Mouse (Mus musculus) skeletal muscle tissue, adult 2 months (tissue): ENCODE measurements around the gene Nrxn1.
"Not testable (repeated sequence)": the region's sequence is repeated elsewhere in the genome, so short reads cannot be mapped to it uniquely, and the experiment has no call there.

Experiments used
- DNase-seq: peaks from one replicate; pipeline ENCODE4 v3.0.0-alpha.2; 2012; ENCODE audit warnings: low read depth, low spot score

The Nrxn1 gene

DNA sequence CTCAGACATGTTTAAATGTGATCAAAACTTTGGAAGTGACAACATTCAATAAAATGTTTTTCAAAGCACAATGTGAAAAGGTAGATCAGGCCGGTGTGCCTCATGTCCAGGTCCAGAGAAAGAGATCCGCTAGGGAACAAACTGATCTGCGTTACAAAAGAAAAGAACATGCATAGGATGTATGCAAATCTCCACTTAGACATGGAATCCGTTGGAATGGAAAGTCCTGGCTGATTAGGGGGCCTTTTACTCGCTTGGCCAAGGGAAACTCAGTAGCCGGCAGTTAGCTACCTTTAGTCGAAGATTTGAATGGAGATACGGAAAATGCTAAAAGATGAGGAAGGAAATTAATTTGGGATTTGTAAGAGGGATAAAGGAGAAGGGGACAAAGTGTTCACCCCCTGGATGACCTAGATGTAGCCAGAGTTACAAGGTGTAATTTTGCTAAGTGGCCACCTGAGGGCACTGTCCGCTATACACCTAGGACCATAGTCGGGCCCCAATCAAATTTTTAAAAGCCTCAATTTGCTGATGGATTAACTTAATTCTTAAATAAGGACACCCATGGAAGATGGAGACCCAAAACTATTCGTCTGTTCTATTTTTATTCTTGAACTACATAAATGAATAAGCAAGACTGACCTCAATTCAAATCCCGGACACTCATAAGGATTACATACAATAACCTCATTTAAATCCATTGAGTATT lies 508.9 kb downstream of the Nrxn1 start:
- DNase-seq: no peak

DNA sequence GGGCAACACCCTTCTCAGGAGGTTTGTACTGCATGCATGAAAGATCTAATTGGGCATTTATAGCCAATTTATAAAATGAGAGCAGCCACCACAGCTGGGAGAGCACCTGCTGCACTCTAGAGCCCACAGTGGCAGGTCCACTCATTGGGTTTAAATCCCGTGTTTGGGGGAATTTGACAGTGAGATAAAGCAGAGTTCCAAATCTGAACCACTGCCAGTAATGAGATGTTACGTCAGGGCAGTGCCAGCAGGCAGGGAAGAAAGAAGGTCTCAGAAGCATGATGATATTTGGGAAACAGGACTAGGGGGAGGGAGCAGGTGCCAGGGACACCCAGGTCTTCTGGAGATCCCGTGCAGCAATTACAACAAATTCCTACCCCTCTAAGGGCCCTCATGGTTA lies 509.7 kb downstream of the Nrxn1 start:
- no peak for DNase-seq

DNA sequence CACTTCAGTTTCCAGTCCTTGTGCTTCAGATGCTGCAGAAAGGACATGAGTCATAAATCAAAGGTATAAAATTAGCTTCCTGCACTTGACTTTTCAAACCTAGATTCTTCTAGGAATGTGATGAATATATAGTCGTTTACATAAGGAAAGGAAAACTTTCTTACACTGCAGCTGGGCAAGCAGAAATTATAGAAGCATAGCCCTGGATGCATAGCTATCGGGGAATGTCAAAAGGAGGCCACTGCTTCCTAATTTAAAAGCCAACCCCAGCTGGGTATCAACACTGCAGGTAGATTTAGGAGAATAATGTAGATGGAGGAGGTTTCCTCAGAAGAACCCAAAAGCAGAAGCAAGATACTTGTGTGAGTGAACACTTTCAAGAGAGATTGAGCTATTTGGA lies 523.0 kb downstream of the Nrxn1 start:
- no peak for DNase-seq

DNA sequence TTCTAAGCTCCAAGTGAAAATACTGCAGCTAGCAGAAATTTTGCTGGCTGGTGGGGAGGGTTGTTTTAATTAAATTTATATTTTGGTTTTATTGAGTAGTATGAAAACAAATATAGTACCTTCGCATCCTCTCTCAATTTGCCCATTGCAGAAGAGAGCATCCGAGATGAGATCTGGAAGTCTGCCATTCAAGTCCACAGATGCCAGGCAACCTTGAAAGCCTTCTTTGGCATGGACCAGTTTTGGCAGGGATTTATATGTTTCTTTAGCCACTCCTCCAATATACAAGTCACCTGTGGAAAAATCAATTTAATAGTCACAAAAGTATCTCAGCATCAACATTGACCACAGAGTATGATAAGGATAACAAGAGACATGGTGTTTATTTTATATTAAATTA lies 527.7 kb downstream of the Nrxn1 start:
- no peak for DNase-seq

DNA sequence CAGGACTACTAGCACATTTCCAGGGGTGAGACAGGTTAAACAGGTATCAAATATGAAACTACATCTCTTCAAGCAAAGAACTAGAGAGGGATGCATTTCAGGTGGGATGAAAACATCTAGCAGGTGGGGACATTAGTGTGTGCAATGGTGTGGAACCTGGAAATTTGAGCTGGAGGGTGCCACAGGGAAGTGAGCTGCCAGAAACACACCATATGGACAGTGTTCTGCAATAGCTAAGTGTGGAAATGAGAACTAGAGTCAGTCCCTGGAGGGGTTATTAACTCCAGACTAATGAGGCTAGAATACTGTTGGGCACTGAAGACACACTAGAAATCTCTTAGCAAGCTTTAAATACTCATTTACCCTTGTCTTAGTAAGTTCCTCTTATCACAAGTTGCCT lies 536.5 kb downstream of the Nrxn1 start:
- DNase-seq: no peak

DNA sequence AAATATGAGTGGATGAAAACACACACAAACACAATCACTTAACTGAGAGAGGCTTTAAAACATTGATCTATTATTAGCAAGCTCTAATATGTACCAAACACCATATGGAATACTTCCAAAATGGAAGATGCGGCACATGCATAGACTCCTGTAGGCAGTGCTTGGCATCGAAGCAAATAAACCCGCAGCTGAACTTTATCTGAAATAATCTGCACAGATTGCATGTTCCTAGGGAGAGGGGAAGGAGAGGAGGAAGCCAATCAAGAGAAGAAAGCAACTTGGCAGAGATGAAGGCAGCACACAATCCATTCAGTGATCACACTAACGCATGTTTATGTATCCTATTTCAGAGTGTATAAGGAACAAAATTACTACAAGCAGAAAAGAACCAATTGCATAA lies 542.5 kb downstream of the Nrxn1 start:
- DNase-seq: no peak

DNA sequence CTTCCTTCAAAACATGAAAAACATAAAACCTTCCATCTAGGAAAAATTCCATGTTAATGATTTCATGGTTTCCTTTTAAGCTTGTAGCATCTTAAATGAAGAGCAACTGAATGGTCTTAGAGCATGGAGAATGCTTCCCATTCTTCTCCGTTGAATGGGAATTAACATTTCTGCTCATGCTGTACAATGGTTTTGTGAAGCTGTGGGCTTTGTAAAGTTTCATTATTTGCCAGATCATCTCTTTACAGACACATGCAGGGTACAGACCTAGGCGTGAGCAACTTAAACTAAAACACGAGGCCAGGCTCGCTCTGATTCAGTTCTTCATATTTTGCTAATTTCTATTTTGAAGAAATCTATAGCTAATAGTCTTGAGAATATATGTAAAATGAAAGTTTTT lies 546.1 kb downstream of the Nrxn1 start:
- DNase-seq: no peak

DNA sequence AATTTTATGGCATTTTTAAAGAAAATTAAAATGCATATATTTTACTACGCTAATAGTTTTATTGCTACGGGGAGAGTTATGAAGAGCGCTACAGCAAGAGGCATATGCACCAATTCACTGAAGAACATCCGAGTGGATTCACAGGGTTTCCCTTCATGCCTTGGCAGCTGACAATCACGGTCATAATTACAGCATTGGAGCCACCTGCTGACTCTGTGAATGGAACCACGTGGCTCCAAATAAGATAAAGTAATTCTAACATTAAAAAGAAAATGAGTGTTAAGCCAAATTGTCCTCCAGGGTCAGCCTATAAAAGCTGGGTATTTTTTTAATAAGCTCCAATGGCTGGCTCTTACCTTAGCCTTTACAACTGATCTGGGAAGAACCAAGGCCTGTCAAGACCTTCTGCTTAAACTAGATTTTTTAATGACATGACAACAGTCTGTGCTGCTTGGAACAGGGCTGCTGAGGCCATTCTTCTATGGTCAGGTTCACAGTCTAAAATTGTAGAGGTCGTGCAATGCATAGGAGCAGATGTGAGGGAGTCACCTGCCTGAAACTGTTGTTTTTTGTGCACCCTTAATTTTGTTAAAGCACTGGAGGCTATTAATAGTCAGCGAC lies 548.1 kb downstream of the Nrxn1 start:
- DNase-seq: no peak

DNA sequence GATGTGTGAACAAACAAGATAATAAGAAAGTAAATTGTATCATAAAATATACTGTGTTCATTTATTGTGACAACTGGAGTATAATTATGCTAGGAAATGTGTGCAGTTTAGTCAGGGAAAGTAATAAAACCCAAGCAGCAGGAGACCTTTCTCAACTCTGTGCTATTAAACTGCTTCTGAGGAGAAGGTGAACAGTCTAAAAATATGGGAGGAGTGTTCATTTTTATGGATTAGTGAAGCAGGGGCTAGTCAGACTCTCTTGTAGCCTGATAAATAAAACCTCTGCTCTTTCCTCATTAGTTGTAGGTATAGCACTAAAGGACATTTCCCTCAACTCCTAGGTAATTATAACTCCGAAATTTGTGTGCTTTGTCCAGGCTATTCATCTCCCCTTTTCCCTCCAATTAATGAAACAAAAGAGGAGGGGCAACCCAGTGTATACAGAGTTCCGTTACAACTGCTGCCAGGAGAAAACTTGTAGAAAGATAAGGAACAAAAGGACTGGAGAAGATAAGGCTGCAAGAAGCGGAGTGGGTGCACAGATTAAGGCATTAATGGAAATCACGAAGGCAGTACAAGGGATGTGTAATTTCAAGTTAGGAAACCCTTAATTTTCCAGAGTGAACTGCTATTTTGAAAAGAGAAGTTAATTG lies 548.8 kb downstream of the Nrxn1 start:
- DNase-seq: no peak

DNA sequence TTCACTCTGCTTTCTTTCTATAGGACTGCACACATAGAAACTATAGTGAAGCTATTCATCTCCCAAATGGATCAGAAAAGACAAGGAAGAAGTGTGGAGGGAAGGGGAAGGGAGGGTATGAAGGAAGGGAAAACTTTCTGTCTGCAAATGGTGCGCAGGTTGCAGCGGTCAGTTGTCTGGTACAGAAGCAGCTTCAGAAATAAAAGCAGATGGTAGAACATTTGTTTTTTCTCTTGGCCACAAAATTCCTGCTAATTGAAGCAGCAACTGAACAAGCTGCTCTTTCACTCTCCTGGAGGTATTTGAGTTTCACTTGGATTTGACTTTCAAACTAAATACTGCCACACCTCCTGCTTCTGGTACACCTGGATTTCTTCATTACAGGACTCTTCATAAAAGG lies 561.4 kb downstream of the Nrxn1 start:
- no peak for DNase-seq

DNA sequence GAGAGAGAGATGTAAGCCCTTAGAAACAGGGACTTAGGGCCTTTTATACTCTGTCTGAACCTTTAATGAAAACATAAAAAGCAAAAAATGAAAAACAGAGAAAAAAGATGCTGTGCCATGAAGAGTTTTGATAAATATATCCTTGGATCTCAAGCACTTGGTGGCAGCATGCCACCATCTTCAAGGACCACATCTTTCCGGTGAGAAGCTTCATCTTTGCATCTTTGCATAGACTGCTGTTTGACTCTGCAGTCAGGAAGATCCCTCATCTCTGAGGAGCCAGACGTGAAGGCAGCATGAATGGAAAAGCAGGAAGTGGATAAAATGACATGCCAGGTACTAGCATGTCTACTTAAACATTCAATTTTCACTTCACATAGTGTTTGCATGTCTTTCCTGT lies 586.8 kb downstream of the Nrxn1 start:
- no peak for DNase-seq

DNA sequence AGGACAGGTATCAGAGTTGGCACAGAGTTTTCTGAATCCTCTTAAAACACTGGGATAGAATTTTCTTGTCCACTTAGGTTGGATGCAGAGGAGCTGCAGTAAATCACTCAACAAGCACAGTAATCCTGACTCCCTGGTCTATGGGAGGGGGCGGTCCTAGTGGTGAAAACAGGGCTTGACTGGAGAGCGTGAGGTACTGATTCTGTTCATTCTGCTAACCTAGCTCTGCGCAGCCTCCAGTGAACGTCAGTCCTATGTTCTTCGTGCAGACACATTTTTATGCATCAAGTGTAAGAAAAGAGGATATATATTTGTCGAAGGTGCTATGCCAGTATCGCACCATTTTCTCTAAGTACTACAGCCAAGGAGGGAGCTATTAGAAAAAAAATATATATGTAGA lies 588.9 kb downstream of the Nrxn1 start:
- not testable (repeated sequence) for DNase-seq

DNA sequence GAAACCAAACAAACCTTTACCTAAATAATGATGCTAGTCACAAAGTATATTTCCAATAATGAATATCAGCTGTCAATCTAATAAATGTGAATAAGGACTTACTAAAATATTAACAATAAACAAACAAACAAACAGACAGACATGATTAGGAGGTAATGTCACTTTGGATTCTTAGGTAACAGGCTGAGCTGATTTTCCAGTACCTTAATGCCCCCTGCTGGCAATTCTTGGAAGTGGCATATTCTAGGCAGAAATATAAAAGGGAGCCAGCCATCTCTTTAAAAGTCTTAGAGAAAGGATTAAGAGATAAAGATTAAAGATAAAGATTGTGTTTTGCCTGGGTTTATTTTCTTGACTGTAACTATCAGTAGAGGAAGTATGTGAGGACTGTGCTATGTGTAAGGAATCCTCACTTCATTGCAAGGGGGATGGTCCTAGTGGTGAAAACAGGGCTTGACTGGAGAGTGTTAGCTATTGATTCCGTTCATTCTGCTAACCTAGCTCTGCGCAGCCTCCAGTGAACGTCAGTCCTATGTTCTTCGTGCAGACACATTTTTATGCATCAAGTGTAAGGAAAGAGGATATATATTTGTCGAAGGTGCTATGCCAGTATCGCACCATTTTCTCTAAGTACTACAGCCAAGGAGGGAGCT lies 591.7 kb downstream of the Nrxn1 start:
- peak; percentile 1 for DNase-seq

DNA sequence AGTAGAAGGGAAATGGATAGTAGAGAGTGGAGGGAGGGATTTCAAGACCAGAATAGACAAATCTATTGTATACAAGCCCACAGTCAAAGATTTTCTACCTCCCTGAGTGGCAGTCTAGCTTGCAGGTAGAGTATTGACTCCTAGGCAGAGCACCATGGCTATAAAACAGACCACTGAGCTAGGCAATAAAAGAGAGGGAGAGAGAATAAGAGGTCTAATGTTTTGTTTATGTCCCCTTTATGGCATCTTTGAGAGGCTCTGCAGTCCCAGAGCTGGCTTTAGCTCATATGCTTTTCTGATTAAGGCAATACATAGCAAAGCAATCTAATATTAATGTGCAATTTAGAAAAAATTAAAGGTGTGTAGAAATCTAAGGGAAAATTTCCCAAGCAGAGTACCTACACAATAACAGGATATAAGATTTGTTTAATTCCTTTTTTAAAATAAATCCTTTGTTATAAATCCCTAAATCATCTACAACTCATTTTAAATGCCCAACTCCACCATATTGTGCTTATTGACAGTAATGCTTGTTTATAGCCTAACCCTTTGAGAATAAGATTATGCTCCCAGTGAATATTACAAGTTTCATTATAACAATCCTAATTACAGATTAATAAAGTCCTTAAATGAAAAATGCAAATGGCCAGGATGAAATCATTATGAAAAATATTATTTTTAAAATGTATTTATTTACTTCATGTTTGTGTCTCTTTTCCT lies 613.2 kb downstream of the Nrxn1 start:
- no peak for DNase-seq

DNA sequence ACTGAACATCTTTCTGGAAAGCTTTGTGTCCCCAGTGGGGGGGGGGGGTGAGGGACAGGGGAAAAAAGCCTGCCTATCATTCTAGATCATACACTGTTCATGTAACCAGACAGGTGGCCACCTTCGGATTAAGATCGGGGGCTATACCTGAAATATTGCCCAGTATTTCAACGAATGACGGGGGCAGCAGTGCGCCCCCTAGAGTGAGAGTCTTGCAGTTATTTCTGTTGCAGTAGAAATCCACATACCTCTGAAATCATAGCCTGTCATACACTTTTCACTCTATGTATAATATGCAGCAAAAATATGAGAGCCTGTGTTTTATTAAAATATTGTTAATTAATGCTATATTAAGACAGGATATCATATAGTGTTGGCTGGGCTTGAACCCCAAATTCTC lies 636.1 kb downstream of the Nrxn1 start:
- DNase-seq: no peak

DNA sequence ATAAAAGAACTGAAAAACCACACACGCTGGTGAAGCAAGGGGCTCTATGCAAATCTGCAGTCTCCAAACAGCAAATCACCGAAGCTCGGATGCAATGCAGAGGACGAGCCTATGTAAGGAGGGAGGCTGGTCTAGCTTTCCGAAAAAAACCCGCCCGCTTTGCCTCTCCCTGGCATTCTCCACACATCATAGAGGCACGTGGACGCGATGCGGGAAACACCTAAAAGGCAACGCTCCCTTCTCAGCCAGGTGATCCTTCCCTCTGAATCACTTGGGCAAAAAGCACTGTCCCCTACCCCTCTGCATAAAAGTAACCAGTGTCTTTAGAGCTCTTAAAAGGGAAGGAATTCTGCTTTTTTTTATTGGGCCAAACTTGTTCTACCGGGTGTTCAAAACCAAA lies 637.0 kb downstream of the Nrxn1 start:
- DNase-seq: no peak

DNA sequence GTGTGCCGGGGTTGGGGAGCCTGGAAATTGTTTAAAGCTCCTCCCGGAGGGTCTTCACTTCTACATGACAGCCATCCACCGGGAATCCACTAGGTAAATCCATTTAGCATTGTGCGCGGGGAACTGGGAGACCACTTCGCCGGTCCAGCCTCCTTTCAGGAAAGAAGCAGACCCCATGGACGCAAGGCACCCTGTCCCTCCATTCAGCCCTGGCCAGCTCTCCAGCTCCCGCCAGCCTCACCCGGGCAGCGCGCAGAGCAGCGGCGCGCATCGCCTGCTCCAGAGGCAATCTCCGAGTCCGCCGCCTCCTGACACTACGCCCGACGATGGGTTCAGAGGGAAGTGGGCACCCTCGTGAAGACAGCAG lies 637.5 kb downstream of the Nrxn1 start:
- DNase-seq: no peak

DNA sequence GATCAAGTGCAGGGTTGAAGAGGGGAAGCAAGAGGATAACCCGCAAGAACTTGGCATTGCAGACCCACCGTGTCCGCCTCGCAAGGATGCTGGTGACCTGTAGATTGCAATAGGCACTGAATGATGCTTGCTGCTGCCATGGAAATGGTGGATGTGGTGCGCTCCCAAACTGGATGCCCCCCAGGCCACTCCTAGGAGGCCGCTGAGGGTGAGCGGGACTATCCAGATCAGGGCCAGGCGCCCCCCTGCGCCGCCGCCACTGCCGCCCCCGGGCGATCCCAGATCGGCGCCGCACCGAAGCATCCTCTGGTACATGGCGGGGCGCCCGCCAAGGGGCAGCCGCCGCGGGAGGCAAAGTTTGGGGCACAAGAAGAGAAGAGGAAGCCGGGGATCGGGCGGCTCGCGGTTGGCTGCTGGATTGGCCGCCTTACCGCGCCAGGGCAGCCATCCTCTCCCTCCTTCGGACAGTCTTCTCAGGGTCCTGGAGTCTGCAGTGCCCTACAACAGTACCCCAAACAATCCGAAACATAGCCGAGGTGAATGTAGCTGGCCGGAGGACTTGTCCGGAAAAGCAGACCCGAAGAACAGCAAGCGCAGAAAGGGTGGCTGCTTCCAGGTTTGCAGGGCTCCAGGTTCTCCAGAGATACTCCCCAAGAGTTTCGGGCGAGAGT lies 638.0 kb downstream of the Nrxn1 start:
- no peak for DNase-seq

DNA sequence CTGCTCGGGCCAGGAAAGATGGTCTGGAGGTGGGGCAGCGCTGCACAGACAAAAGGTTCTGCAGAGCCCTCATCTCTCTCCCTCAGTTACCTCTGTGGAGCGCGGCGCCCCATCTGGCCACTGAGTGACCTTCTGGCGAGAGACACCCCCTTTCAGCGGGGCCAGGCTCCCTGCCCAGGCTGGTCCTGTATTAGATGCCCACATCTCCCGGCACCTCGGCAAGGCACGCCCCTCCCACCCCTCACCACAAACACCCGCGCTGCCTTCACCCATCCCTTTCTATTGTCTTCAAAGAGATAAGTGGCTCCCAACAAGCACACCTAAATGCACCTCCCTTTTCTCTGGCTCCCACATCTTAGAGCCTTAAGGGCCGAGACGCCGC lies 638.5 kb downstream of the Nrxn1 start:
- no peak for DNase-seq

DNA sequence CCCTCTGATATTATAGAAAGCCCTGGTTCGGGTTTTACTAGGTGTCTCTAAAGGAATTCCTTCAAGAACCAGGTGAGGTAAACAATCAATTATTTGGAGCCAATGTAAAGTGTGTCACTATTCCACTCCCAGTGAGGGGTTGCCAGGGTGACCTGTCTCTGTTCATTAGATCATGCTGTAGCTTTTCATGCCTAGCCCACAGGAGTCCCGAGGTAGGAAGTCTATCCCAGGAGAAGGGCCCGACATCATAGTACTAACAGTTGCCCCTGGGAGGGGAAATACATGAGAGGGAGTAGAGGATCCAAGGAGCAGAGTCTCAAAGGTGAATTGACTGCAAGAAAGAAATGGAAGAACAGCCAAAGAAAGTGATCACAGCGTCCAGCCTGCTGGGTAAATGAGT lies 639.6 kb downstream of the Nrxn1 start:
- no peak for DNase-seq

DNA sequence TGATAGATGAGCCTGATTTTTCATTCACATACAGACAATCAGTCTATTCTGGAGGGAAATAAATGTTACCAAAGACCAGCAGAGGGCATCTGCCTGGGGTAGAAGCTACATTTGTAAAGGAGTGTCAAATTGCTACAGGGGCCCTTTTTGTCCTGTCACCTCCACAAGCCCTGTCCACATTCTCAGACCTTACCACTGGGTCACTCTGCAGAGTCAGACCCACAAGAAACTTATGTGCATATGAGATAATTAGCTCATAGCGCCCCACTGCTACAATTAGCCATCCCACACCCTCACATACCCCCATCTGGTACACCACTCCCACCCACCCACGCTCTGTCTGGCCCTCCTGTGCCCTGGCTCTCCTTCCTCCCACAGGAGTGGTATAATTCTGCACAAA lies 640.1 kb downstream of the Nrxn1 start:
- DNase-seq: no peak

DNA sequence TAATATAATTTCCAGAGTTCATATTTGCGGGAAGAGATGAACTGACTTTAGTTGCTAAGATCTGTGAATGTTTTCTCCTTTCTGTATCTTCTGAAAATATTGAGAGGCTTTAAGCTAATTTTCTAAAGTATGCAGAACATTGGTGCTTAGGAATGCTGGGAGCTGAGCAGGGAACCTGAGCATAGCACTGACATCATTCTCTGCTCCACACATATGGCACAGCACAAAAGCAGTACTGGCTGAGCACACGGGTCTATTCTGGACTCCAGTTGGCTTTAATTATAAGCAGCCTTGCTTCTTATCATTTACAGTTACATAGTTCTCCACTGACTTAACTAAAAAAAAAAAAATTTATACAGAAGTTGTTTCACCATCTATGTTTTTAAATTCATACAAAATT lies 641.5 kb downstream of the Nrxn1 start:
- no peak for DNase-seq
